ENCODE assay signal across 9 mouse cellular contexts in genomic region chr7:25683474-25684180, GRCm38 (mm10). TPM values are rescaled to one million over a fixed set of nuclear protein-coding genes. Genes with fewer than 3 reads are reported as not detected.
A peak's percentile ranks its signal among the peaks of the same experiment; 100 is the strongest.
DNase-seq lines count a peak whose midpoint lies in the region; ATAC-seq lines count a peak whose summit lies in the region.
"Had no signal": no experiment of that assay in that cellular context is flagged by ENCODE, and none has a peak within 500 bp of the region (broad histone marks: within the 10 kb centered on the region; RNA-seq: fewer than 3 reads in every experiment).

No protein-coding gene starts in this region.

- no peak overlapping the region for H3K27ac ChIP-seq in neural tube, embryonic 15.5 days (replicated peaks)
- H3K27ac ChIP-seq: midbrain, embryonic 15.5 days had no signal

- H3K9me3 ChIP-seq in neural tube, embryonic 15.5 days (replicated peaks), result no peaks in the 10 kb centered on the region
- H3K9me3 ChIP-seq: midbrain, embryonic 15.5 days had no signal

- H3K36me3 ChIP-seq in neural tube, embryonic 15.5 days, result no peaks in the 10 kb centered on the region
- H3K36me3 ChIP-seq: midbrain, embryonic 15.5 days had no signal

- DNase-seq in CD4-positive helper T cell, adult 2 months (ENCODE audit: low read depth, low spot score), result peak; percentile 80
- DNase-seq in kidney, postnatal 4 days, result peak; percentile 29 to 49
- no peak for DNase-seq in left cerebral cortex, adult 9 months (ENCODE audit: low spot score in 2 of 2)
- DNase-seq in urinary bladder, postnatal 4 days (ENCODE audit: low spot score in 2 of 2), result no peak
- no peak for DNase-seq in embryo, embryonic 10 days (ENCODE audit: low spot score)

- peaks cover 43% of the 10 kb centered on the region for H3K4me1 ChIP-seq in neural tube, embryonic 15.5 days

- WGBS in neural tube, embryonic 15.5 days, result 80% methylated on average over 7 of the region's 7 CpGs

- ATAC-seq in activated CD4-positive, CD25-positive, alpha-beta regulatory T cell, adult 4 months, result peak; percentile 55
- peak; percentile 44 for ATAC-seq in neutrophil, adult 5-6 weeks (ENCODE audit: extremely low read depth, insufficient number of reproducible peaks, low FRiP score, poor library complexity, severe bottlenecking)
- no peak for ATAC-seq in neural tube, embryonic 15.5 days (ENCODE audit: low FRiP score)
- ATAC-seq: midbrain, embryonic 15.5 days had no signal

- no peak overlapping the region for H3K4me3 ChIP-seq in neural tube, embryonic 15.5 days (replicated peaks)
- H3K4me3 ChIP-seq: midbrain, embryonic 15.5 days had no signal

- no peak overlapping the region for H3K4me2 ChIP-seq in neural tube, embryonic 15.5 days
- H3K4me2 ChIP-seq: midbrain, embryonic 15.5 days had no signal

- H3K9ac ChIP-seq in neural tube, embryonic 15.5 days (replicated peaks), result no peak overlapping the region
- H3K9ac ChIP-seq: midbrain, embryonic 15.5 days had no signal

- H3K27me3 ChIP-seq in neural tube, embryonic 15.5 days (replicated peaks), result peaks cover 38% of the 10 kb centered on the region

RNA-seq across cellular contexts. Expression of gene B9d2, which starts 3.0 kb away (rescaled TPM):
- 10 to 100 TPM; 54.0 to 70.8 TPM for polyA plus RNA-seq in activated CD4-positive, CD25-positive, alpha-beta regulatory T cell, adult 4 months (2017; shearing (Covaris generic))
- 41.0 and 54.8 TPM in 2 replicates for total RNA-seq in neutrophil, adult 5-6 weeks (2017)
- polyA plus RNA-seq in neural tube, embryonic 15.5 days (2015; fragmentation: Nextera tagmentation; extraction: Ambion mirVana), result 42.9 and 46.9 TPM in 2 replicates

RNA-seq across cellular contexts. Expression of gene Tgfb1, which starts 3.2 kb away (rescaled TPM):
- 1 to 10 TPM; 4.7 to 8.6 TPM for polyA plus RNA-seq in activated CD4-positive, CD25-positive, alpha-beta regulatory T cell, adult 4 months (2017; shearing (Covaris generic))
- total RNA-seq in neutrophil, adult 5-6 weeks (2017), result 66.7 and 71.3 TPM in 2 replicates
- polyA plus RNA-seq in neural tube, embryonic 15.5 days (2015; fragmentation: Nextera tagmentation; extraction: Ambion mirVana), result 0.88 and 1.8 TPM in 2 replicates

RNA-seq across cellular contexts. Expression of gene Tmem91, which starts 8.7 kb away (rescaled TPM):
- polyA plus RNA-seq in activated CD4-positive, CD25-positive, alpha-beta regulatory T cell, adult 4 months (2017; shearing (Covaris generic)), result 10 to 100 TPM; 10.4 to 11.6 TPM
- 0.70 and 4.5 TPM in 2 replicates for total RNA-seq in neutrophil, adult 5-6 weeks (2017)
- polyA plus RNA-seq in neural tube, embryonic 15.5 days (2015; fragmentation: Nextera tagmentation; extraction: Ambion mirVana), result 73.9 and 97.4 TPM in 2 replicates

RNA-seq across cellular contexts. Expression of gene Exosc5, which starts 24.7 kb away (rescaled TPM):
- polyA plus RNA-seq in activated CD4-positive, CD25-positive, alpha-beta regulatory T cell, adult 4 months (2017; shearing (Covaris generic)), result 100 to 1,000 TPM in 1 of 2 experiments, 10 to 100 TPM in 1; 94.5 to 110 TPM
- 33.1 and 40.1 TPM in 2 replicates for total RNA-seq in neutrophil, adult 5-6 weeks (2017)
- polyA plus RNA-seq in neural tube, embryonic 15.5 days (2015; fragmentation: Nextera tagmentation; extraction: Ambion mirVana), result 36.8 and 55.4 TPM in 2 replicates

RNA-seq across cellular contexts. Expression of gene Bckdha, which starts 24.8 kb away (rescaled TPM):
- 10 to 100 TPM; 15.3 to 15.8 TPM for polyA plus RNA-seq in activated CD4-positive, CD25-positive, alpha-beta regulatory T cell, adult 4 months (2017; shearing (Covaris generic))
- total RNA-seq in neutrophil, adult 5-6 weeks (2017), result 34.4 and 37.0 TPM in 2 replicates
- 39.6 and 49.5 TPM in 2 replicates for polyA plus RNA-seq in neural tube, embryonic 15.5 days (2015; fragmentation: Nextera tagmentation; extraction: Ambion mirVana)

Comparison
In these comparisons a context has a peak if more than half of its experiments do, and no peak if none do; other contexts are left out.
1. DNase-seq: peak in CD4-positive helper T cell, adult 2 months (single experiment) and kidney, postnatal 4 days (2 of 2); none in left cerebral cortex, adult 9 months (0 of 2), urinary bladder, postnatal 4 days (0 of 2) and embryo, embryonic 10 days (single experiment).